Mouse (Mus musculus) liver, embryonic 11.5 days (tissue): ENCODE measurements around the gene Eif4g3. TPM values are rescaled to one million over a fixed set of nuclear protein-coding genes. Genes with fewer than 3 reads are reported as not detected.

Source experiments
- ATAC-seq: fragments of 200-750 bp; cut with Nextera tagmentation; replicated peaks from 2 replicates; pipeline ENCODE4 v1.8.0; 2017; ENCODE audit warnings: moderate number of reproducible peaks, mild to moderate bottlenecking, moderate TSS enrichment, moderate library complexity; ENCODE audit not compliant: low FRiP score
- DNase-seq: peaks from one replicate; pipeline ENCODE4 v3.0.0-alpha.2; 2017; ENCODE audit warnings: low spot score
- H3K27ac ChIP-seq: fragments of 300-500 bp; sonication (generic); 2 replicates; pipeline ENCODE4 v1.5.1; 2014; ENCODE audit warnings: mild to moderate bottlenecking, low read depth, low read length, control low read depth
- H3K27me3 ChIP-seq: fragments of 300-500 bp; sonication (generic); replicated peaks from 2 replicates; pipeline ENCODE4 v1.6.1; 2014; ENCODE audit warnings: low read length, mixed read lengths; ENCODE audit not compliant: control insufficient read depth, insufficient read depth
- H3K36me3 ChIP-seq: fragments of 300-500 bp; sonication (generic); 2 replicates; pipeline ENCODE4 v1.6.1; 2014; ENCODE audit warnings: mild to moderate bottlenecking, low read length, moderate library complexity, mixed read lengths; ENCODE audit not compliant: control insufficient read depth, insufficient read depth
- H3K4me1 ChIP-seq: fragments of 300-500 bp; sonication (generic); replicated peaks from 2 replicates; pipeline ENCODE4 v1.6.1; 2014; ENCODE audit warnings: low read length, mixed read lengths; ENCODE audit not compliant: control insufficient read depth, insufficient read depth
- H3K4me2 ChIP-seq: fragments of 300-500 bp; sonication (generic); 2 replicates; pipeline ENCODE4 v1.6.1; 2014; ENCODE audit warnings: mild to moderate bottlenecking, control low read depth, moderate library complexity
- H3K4me3 ChIP-seq: fragments of 300-500 bp; sonication (generic); 2 replicates; pipeline ENCODE4 v1.5.1; 2014; ENCODE audit warnings: low read depth, low read length, control low read depth
- H3K9ac ChIP-seq: fragments of 300-500 bp; sonication (generic); 2 replicates; pipeline ENCODE4 v1.6.1; 2014; ENCODE audit warnings: low read depth, low read length, control low read depth
- H3K9me3 ChIP-seq: fragments of 300-500 bp; sonication (generic); 2 replicates; pipeline ENCODE4 v1.6.1; 2016; ENCODE audit warnings: low read length, inconsistent platforms, mixed read lengths; ENCODE audit not compliant: control insufficient read depth
- WGBS: fragments of 180-500 bp; shearing (Covaris S2); extraction: QIAGEN DNeasy Blood & Tissue Kit; methylation state at CpG from one replicate; pipeline ENCODE4 v1.1.7; 2014; 5-methylcytosine and 5-hydroxymethylcytosine counted together
- polyA plus RNA-seq: library from polyadenylated mRNA; unstranded; fragments of >200 nt; fragmentation: Nextera tagmentation; extraction: Ambion mirVana; gene quantifications from 2 replicates; pipeline ENCODE4 v1.2.1, GENCODE M21; 2014

The Eif4g3 gene
- polyA plus RNA-seq, 1 experiment from 2014 or later: 28.3 TPM

- ATAC-seq (peak; percentile 48), DNase-seq (peak; percentile 65)
- H3K9ac ChIP-seq: peak overlapping the region; percentile 99
- peak overlapping the region; percentile 88 for H3K27ac ChIP-seq
- H3K4me2 ChIP-seq: peak overlapping the region; percentile 91
- H3K4me3 ChIP-seq: peak overlapping the region; percentile 99
- under 1% methylated on average over 43 of the region's 60 CpGs for WGBS
- H3K27me3 ChIP-seq: peaks cover 9% of the 10 kb centered on the region
- peaks cover 20% of the 10 kb centered on the region for H3K36me3 ChIP-seq
- no peaks in the 10 kb centered on the region for H3K9me3 ChIP-seq
- H3K4me1 ChIP-seq: peaks cover 19% of the 10 kb centered on the region
These were observed 1.2 kb downstream of the Eif4g3 start for GRCm38 (mm10) chr4:137993821-137994561.

DNA sequence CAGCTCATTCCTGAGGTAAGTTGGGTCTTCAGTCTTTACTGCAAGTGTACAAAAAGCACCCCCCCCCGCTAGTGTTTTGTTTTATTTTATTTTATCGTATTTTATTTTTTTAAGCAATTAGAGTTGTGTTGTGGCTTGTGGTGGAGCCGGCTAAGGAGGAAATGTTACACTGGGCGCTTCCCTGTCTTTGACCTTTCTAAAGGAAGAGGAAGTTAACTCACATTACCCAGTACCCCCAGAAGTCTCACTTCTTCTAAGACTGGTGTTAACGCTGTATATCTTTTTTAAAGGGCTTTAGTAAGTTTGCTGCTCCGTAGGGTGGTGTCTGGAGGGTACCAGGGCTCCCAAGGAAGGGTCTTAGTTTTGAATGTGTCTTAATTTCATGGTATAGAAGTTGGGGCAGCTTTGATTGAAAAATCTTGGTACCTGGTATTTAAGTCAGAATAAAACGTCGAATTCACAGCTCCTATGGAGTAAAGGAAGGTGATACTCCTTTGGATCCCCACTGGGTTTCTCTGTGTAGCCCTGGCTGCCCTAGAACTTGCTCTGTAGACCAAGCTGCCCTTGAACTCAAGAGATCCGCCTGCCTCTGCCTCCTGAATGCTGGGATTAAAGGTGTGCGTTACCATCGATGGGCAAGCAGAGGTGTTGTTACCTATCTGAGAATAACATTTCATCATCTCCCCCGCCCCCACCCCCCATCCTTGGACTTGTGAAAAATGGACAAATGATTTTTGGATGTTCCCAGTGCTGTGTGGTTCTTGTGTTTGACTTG lies 1.9 kb downstream of the Eif4g3 start:
- Histone ChIP-seq H3K27ac (peak overlapping the region; percentile 88), H3K4me1 (peaks cover 19% of the 10 kb centered on the region), H3K36me3 (peaks cover 22% of the 10 kb centered on the region), H3K4me3 (peak overlapping the region; percentile 99), H3K9ac (peak overlapping the region; percentile 99), H3K4me2 (peak overlapping the region; percentile 91), H3K27me3 (peaks cover 9% of the 10 kb centered on the region), H3K9me3 (no peaks in the 10 kb centered on the region)
- DNase-seq (no peak), ATAC-seq (no peak)
- 36% methylated on average over 12 of the region's 12 CpGs for WGBS

DNA sequence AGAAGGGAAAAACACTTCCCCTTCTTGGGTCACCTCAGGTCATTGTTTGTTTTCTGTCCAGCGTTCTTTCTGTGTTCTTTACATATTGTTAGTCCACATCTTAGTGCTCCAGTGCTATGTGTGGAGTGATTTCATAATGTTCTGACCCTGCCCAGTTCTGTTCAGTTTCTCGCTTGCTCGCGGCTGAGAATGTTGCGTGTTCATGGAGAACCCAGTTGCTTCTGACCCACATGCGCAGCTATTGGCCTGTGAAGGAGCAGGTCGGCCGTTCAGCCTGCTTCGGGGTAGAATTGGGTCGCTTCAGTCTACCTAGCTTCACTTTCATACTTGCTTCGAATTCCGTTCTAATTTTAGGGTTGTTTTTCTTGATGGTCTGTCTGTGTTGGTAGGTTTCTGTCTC lies 2.6 kb downstream of the Eif4g3 start:
- peaks cover 9% of the 10 kb centered on the region for H3K27me3 ChIP-seq
- H3K27ac ChIP-seq: no peak overlapping the region
- no peak overlapping the region; the same call in 1 of the 2 replicates for H3K9ac ChIP-seq
- peaks cover 22% of the 10 kb centered on the region for H3K36me3 ChIP-seq
- peak overlapping the region; percentile 91 for H3K4me2 ChIP-seq
- 83% methylated on average over 12 of the region's 12 CpGs for WGBS
- no peaks in the 10 kb centered on the region for H3K9me3 ChIP-seq
- ATAC-seq: no peak
- no peak for DNase-seq
- H3K4me1 ChIP-seq: peaks cover 19% of the 10 kb centered on the region
- H3K4me3 ChIP-seq: peak overlapping the region; percentile 99

- H3K4me1 ChIP-seq: peaks cover 19% of the 10 kb centered on the region
- ATAC-seq (no peak), DNase-seq (no peak)
- no peaks in the 10 kb centered on the region for H3K27me3 ChIP-seq
- H3K36me3 ChIP-seq: peaks cover 29% of the 10 kb centered on the region
- H3K27ac ChIP-seq: no peak overlapping the region
- H3K9me3 ChIP-seq: no peaks in the 10 kb centered on the region
- H3K4me2 ChIP-seq: no peak overlapping the region
- no peak overlapping the region for H3K9ac ChIP-seq
- H3K4me3 ChIP-seq: no peak overlapping the region
- WGBS: 86% methylated on average over 4 of the region's 4 CpGs
These were observed 5.4 kb downstream of the Eif4g3 start for GRCm38 (mm10) chr4:137998232-137998631.

DNA sequence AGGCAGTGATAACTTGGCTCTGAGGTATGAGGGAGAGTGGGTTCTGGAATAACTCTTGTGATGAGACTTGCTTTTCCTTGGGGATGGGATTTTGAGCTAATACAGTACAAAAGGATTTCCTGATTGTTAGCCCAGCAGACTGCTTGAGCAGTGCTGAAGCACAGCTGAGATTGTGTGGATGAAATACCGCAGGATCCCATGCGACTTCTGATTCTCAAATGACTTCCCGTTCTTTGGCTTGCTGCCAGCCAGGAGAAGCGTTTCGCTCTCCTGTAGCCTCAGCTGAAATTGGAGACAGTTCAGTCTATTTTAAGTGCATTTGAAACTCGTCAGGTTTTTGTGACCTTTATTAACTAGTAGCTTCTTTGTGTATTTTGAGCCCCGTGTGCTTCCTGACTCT lies 7.9 kb downstream of the Eif4g3 start:
- Histone ChIP-seq H3K36me3 (peaks cover 32% of the 10 kb centered on the region), H3K9ac (no peak overlapping the region), H3K9me3 (no peaks in the 10 kb centered on the region), H3K4me3 (no peak overlapping the region), H3K4me2 (no peak overlapping the region), H3K27ac (no peak overlapping the region), H3K27me3 (no peaks in the 10 kb centered on the region), H3K4me1 (peaks cover 7% of the 10 kb centered on the region)
- 71% methylated on average over 7 of the region's 7 CpGs for WGBS
- DNase-seq (no peak), ATAC-seq (no peak)

DNA sequence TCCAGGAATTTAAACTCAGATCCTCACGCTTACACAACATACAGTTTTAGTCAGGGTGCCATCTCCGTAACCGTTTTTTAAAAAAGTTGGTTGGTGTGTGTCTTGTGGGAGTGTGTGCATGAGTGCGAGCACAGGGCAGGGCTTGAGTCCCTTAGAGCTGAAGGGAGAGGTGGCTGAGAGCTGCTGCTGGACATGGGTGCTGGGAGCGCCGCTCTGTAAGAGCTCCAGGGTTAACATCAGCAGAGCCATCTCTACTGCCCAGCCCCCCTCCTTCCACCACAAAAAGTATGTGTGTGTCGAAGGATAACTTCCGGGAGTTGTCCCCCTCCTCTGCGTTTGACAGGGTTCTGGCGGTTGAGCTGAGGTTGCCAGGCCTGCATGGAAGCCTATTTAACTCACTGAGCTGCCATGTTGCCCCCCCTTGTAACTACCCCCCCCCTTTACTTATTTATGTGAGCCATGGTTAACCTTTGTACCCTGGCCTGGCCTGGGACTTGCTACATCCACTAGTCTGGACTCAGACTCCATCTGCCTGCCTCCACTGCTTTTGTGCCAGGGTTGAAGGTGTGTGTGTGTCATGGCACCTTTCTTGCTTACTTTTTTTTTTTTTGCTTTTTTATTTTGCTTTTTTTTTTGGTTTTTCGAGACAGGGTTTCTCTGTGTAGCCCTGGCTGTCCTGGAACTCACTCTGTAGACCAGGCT lies 11.2 kb downstream of the Eif4g3 start:
- H3K36me3 ChIP-seq: peaks cover 17% of the 10 kb centered on the region
- ATAC-seq (no peak), DNase-seq (no peak)
- no peak overlapping the region for H3K4me3 ChIP-seq
- 87% methylated on average over 11 of the region's 11 CpGs for WGBS
- H3K9me3 ChIP-seq: no peaks in the 10 kb centered on the region
- H3K4me1 ChIP-seq: no peaks in the 10 kb centered on the region; the same call in none of the 2 replicates
- no peak overlapping the region for H3K27ac ChIP-seq
- H3K27me3 ChIP-seq: no peaks in the 10 kb centered on the region
- no peak overlapping the region for H3K9ac ChIP-seq
- no peak overlapping the region for H3K4me2 ChIP-seq

DNA sequence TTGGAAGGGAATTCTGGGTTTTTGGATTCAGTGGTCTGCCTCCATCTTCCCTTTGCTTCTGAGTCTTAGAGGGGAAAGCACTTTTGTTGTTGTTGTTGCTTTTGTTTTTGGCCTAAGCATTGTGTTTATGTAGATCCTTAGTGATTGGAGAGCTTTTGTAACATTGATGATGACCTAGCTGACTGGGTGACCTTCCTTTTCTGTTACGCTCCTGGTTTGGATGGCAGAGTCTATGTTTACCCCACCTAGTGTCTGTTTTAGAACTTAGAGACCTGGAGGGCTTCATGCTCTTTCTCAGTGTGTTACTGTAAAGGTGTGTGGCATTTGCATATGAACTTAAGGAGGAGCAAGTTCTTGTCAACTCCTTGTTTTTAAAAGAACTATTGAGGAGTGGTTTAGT lies 13.0 kb downstream of the Eif4g3 start:
- no peaks in the 10 kb centered on the region for H3K9me3 ChIP-seq
- no peak for DNase-seq
- no peak overlapping the region for H3K9ac ChIP-seq
- peaks cover 16% of the 10 kb centered on the region for H3K36me3 ChIP-seq
- WGBS: 86% methylated on average over 1 of the region's 1 CpGs
- no peak overlapping the region for H3K4me2 ChIP-seq
- H3K4me3 ChIP-seq: no peak overlapping the region
- no peak overlapping the region for H3K27ac ChIP-seq
- no peaks in the 10 kb centered on the region; the same call in 1 of the 2 replicates for H3K4me1 ChIP-seq
- no peak for ATAC-seq
- H3K27me3 ChIP-seq: no peaks in the 10 kb centered on the region

DNA sequence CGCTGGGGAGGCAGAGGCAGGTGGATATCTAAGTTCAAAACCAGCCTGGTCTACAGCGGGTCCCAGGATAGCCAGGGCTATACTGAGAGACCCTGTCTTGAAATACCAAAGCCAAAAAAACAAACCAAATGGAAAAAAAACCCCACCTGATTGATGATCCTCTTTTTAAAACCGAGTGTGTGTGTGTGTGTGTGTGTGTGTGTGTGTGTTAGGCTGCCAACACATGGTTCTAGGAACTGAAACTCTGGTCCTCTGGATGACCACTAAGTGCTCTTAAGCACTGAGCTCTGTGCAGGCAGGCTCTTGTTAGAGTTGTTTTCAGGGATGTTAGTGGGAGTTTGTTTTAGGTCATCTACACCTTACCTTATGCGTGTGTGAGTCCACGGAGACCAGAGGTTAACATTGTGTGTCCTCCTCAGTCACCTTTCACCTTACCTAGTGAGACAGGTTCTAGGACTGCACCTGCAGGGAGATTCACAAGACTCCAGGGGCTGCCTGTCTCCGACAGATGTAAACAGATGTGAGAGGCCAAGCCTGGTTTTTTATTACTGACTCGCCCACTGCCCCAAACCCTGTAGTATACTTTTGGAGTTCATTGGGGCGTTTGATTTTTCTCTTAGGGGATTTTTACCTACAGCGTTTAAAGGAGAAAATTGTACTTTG lies 14.3 kb downstream of the Eif4g3 start:
- Histone ChIP-seq H3K9me3 (no peaks in the 10 kb centered on the region), H3K36me3 (peaks cover 21% of the 10 kb centered on the region)

More for the DNA sequence above, 14.3 kb downstream of the Eif4g3 start:
- H3K4me3 ChIP-seq: no peak overlapping the region
- no peak overlapping the region for H3K9ac ChIP-seq
- no peaks in the 10 kb centered on the region; the same call in 1 of the 2 replicates for H3K4me1 ChIP-seq
- no peaks in the 10 kb centered on the region for H3K27me3 ChIP-seq
- 88% methylated on average over 9 of the region's 9 CpGs for WGBS
- DNase-seq (no peak), ATAC-seq (no peak)
- H3K4me2 ChIP-seq: no peak overlapping the region
- no peak overlapping the region for H3K27ac ChIP-seq
